Mouse (Mus musculus): ENCODE results near the gene Bmt2.

The Bmt2 gene

GRCm38 (mm10) chr6:13614568-13614967 lies 63.2 kb downstream of the Bmt2 start:
- DNase-seq, result no peak

GRCm38 (mm10) chr6:13613671-13614070 lies 64.1 kb downstream of the Bmt2 start:
- DNase-seq, result no peak

GRCm38 (mm10) chr6:13610869-13611268 lies 66.9 kb downstream of the Bmt2 start:
- no peak for DNase-seq

- DNase-seq, result peak; percentile 19 to 45
Observed at GRCm38 (mm10) chr6:13609353-13610140, 68.2 kb downstream of the Bmt2 start.

GRCm38 (mm10) chr6:13607621-13608493 lies 69.9 kb downstream of the Bmt2 start, which contains the start of gene Tmem168:
TSS of gene Tmem168 (minus strand) at chr6:13608100.
- peak; percentile 86 to 94 for DNase-seq

- no peak for DNase-seq
Observed at GRCm38 (mm10) chr6:13606921-13607620, 70.7 kb downstream of the Bmt2 start.

- no peak for DNase-seq
Observed at GRCm38 (mm10) chr6:13606394-13606793, 71.4 kb downstream of the Bmt2 start.

- no peak for DNase-seq
Observed at GRCm38 (mm10) chr6:13603134-13603533, 74.6 kb downstream of the Bmt2 start.

- DNase-seq, result peak; percentile 39 to 65
Observed at GRCm38 (mm10) chr6:13601587-13601986, 76.2 kb downstream of the Bmt2 start.

GRCm38 (mm10) chr6:13598239-13598923 lies 79.4 kb downstream of the Bmt2 start:
- no peak for DNase-seq

- DNase-seq, result no peak
Observed at GRCm38 (mm10) chr6:13592729-13593345, 84.9 kb downstream of the Bmt2 start.

GRCm38 (mm10) chr6:13586560-13586959 lies 91.2 kb downstream of the Bmt2 start:
- peak; percentile 81 to 87 for DNase-seq

- DNase-seq, result no peak
Observed at GRCm38 (mm10) chr6:13586154-13586553, 91.6 kb downstream of the Bmt2 start.

GRCm38 (mm10) chr6:13584788-13585187 lies 93.0 kb downstream of the Bmt2 start:
- no peak for DNase-seq

- no peak for DNase-seq
Observed at GRCm38 (mm10) chr6:13582075-13582474, 95.7 kb downstream of the Bmt2 start.

Data from kidney, adult 8-10 months (tissue).